Mouse (Mus musculus): ENCODE measurements at regions not wholly inside any gene's neighbourhood (a gene's known extent, or its start where the extent isn't known, plus 50 kb on each side); places are given as distances from the start of the nearest gene placed in this dataset.

DNA sequence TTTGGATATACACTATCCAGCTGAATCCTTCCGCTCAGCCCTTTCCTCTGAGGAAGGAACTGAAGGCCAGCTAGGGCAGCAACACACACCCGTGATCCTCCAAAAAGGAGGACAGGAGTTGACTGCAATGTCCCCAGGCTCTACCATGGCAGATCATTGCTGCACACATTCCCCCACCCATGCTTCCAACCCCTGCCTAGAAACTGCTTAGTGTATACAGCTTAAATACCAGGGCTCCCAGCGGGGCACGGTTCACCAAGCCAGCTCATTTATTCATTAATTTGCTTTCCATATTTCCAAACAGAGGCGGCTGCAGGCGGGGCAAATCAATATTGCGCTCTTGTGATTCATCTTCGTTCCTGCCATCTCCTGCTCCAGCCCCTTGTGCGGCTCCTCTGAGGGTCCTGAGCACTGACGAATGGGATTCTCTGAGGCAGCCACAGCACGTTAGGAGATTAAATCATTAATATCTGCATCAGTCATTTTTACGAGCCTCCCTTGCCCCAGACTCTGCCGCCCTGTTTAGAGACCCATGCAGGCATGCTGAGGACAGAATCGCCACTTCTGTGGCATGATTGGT, 104.1 kb upstream of the Kdm8 start:
- TF ChIP-seq POLR2A (IDR thresholded peaks at IDR 0.05; ENCODE audit: borderline replicate concordance, extremely low read depth, low read depth, low read length) (no peak), CTCF (IDR thresholded peaks at IDR 0.05; ENCODE audit: insufficient read depth, low read length) (no peak)
- WGBS, result 66% methylated on average over 14 of the region's 14 CpGs
- no peak overlapping the region for H3K4me3 ChIP-seq (replicated peaks; ENCODE audit: extremely low read depth, low read depth, low read length)
- DNase-seq, result no peak
- H3K4me1 ChIP-seq (ENCODE audit: control insufficient read depth, insufficient read depth, low read length), result no peaks in the 10 kb centered on the region

GRCm38 (mm10) chr7:125349606-125350005, 94.9 kb upstream of the Kdm8 start:
- WGBS, result 54% methylated on average over 3 of the region's 3 CpGs
- H3K4me3 ChIP-seq (replicated peaks; ENCODE audit: extremely low read depth, low read depth, low read length), result no peak overlapping the region
- DNase-seq, result no peak
- no peaks in the 10 kb centered on the region for H3K4me1 ChIP-seq (ENCODE audit: control insufficient read depth, insufficient read depth, low read length)
- TF ChIP-seq POLR2A (IDR thresholded peaks at IDR 0.05; ENCODE audit: borderline replicate concordance, extremely low read depth, low read depth, low read length) (no peak), CTCF (IDR thresholded peaks at IDR 0.05; ENCODE audit: insufficient read depth, low read length) (no peak)

DNA sequence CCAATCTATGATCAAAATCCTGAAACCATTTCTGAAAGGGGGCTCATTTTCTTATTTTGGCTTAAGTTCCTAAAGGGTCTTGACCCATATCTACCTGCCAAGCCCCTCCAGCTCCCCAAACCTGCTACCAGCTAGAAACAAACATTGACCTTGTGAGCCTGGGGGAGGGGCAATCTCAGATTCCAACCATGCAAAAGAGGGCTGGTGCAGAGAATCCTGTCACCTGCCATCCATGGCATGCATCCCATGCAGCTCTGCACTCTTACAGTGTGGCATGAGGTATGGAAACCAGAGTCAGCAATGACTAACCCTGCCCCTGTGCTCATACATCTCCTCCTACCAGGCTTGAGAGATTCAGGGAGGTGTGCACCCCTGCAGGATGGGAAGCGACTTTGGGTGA, 90.3 kb upstream of the Kdm8 start:
- no peak for DNase-seq
- H3K4me3 ChIP-seq (replicated peaks; ENCODE audit: extremely low read depth, low read depth, low read length), result no peak overlapping the region
- no peaks in the 10 kb centered on the region for H3K4me1 ChIP-seq (ENCODE audit: control insufficient read depth, insufficient read depth, low read length)
- WGBS, result 84% methylated on average over 1 of the region's 1 CpGs
- TF ChIP-seq POLR2A (IDR thresholded peaks at IDR 0.05; ENCODE audit: borderline replicate concordance, extremely low read depth, low read depth, low read length) (no peak), CTCF (IDR thresholded peaks at IDR 0.05; ENCODE audit: insufficient read depth, low read length) (no peak)

- WGBS, result 57% methylated on average over 10 of the region's 10 CpGs
- no peak for TF ChIP-seq CTCF (IDR thresholded peaks at IDR 0.05; ENCODE audit: insufficient read depth, low read length)
- no peak for TF ChIP-seq POLR2A (IDR thresholded peaks at IDR 0.05; ENCODE audit: borderline replicate concordance, extremely low read depth, low read depth, low read length)
- no peak overlapping the region for H3K4me3 ChIP-seq (replicated peaks; ENCODE audit: extremely low read depth, low read depth, low read length)
- DNase-seq, result no peak
- H3K4me1 ChIP-seq (ENCODE audit: control insufficient read depth, insufficient read depth, low read length), result no peaks in the 10 kb centered on the region
These were observed 89.5 kb upstream of the Kdm8 start for GRCm38 (mm10) chr7:125354956-125355355.

GRCm38 (mm10) chr7:125358016-125358415, 86.5 kb upstream of the Kdm8 start:
- no peaks in the 10 kb centered on the region for H3K4me1 ChIP-seq (ENCODE audit: control insufficient read depth, insufficient read depth, low read length)
- DNase-seq, result no peak
- H3K4me3 ChIP-seq (replicated peaks; ENCODE audit: extremely low read depth, low read depth, low read length), result no peak overlapping the region
- WGBS, result 80% methylated on average over 4 of the region's 4 CpGs
- TF ChIP-seq CTCF (IDR thresholded peaks at IDR 0.05; ENCODE audit: insufficient read depth, low read length) (no peak), POLR2A (IDR thresholded peaks at IDR 0.05; ENCODE audit: borderline replicate concordance, extremely low read depth, low read depth, low read length) (no peak)

- Histone ChIP-seq H3K4me3 (replicated peaks; ENCODE audit: extremely low read depth, low read depth, low read length) (no peak overlapping the region), H3K4me1 (ENCODE audit: control insufficient read depth, insufficient read depth, low read length) (no peaks in the 10 kb centered on the region)
- DNase-seq, result no peak
- 54% methylated on average over 2 of the region's 2 CpGs for WGBS
- TF ChIP-seq CTCF (IDR thresholded peaks at IDR 0.05; ENCODE audit: insufficient read depth, low read length) (no peak), POLR2A (IDR thresholded peaks at IDR 0.05; ENCODE audit: borderline replicate concordance, extremely low read depth, low read depth, low read length) (no peak)
These were observed 61.5 kb upstream of the Kdm8 start for GRCm38 (mm10) chr7:125383021-125383420.

GRCm38 (mm10) chr7:125384171-125384570, 60.3 kb upstream of the Kdm8 start:
- TF ChIP-seq CTCF (IDR thresholded peaks at IDR 0.05; ENCODE audit: insufficient read depth, low read length), result no peak
- TF ChIP-seq POLR2A (IDR thresholded peaks at IDR 0.05; ENCODE audit: borderline replicate concordance, extremely low read depth, low read depth, low read length), result no peak
- Histone ChIP-seq H3K4me3 (replicated peaks; ENCODE audit: extremely low read depth, low read depth, low read length) (no peak overlapping the region), H3K4me1 (ENCODE audit: control insufficient read depth, insufficient read depth, low read length) (no peaks in the 10 kb centered on the region)
- 72% methylated on average over 4 of the region's 4 CpGs for WGBS
- DNase-seq, result no peak

DNA sequence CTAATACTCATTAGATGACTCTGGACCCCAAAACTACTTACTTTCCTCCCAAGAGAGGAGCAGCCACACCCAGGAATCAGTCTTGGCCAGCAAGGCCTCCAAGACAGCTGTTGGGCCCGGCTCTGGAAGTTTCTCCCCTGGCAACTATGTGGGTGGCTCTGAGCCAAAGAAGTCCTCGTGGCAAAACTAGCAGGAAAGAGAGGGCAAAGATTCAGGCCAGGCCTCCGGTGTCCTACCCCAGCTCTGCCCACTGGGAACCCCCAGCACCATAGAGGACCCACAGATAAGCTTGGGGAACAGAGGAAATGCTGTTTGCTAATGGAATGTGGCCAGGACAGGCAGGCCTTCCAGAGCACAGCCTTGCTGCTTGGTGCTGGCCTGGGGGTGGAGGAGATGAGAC, 51.9 kb upstream of the Kdm8 start:
- 28% methylated on average over 3 of the region's 3 CpGs for WGBS
- TF ChIP-seq CTCF (IDR thresholded peaks at IDR 0.05; ENCODE audit: insufficient read depth, low read length) (no peak), POLR2A (IDR thresholded peaks at IDR 0.05; ENCODE audit: borderline replicate concordance, extremely low read depth, low read depth, low read length) (no peak)
- H3K4me1 ChIP-seq (ENCODE audit: control insufficient read depth, insufficient read depth, low read length), result 0 out of 2 replicates have a peak, but pooled peaks cover 3% of the 10 kb centered on the region
- H3K4me3 ChIP-seq (replicated peaks; ENCODE audit: extremely low read depth, low read depth, low read length), result no peak overlapping the region
- DNase-seq, result peak; percentile 5

- TF ChIP-seq CTCF (IDR thresholded peaks at IDR 0.05; ENCODE audit: insufficient read depth, low read length) (no peak), POLR2A (IDR thresholded peaks at IDR 0.05; ENCODE audit: borderline replicate concordance, extremely low read depth, low read depth, low read length) (no peak)
- Histone ChIP-seq H3K4me3 (replicated peaks; ENCODE audit: extremely low read depth, low read depth, low read length) (no peak overlapping the region), H3K4me1 (ENCODE audit: control insufficient read depth, insufficient read depth, low read length) (0 out of 2 replicates have a peak, but pooled peaks cover 3% of the 10 kb centered on the region)
- WGBS, result 2% methylated on average over 16 of the region's 16 CpGs
- DNase-seq, result no peak
These were observed 51.2 kb upstream of the Kdm8 start for GRCm38 (mm10) chr7:125393228-125393627.

DNA sequence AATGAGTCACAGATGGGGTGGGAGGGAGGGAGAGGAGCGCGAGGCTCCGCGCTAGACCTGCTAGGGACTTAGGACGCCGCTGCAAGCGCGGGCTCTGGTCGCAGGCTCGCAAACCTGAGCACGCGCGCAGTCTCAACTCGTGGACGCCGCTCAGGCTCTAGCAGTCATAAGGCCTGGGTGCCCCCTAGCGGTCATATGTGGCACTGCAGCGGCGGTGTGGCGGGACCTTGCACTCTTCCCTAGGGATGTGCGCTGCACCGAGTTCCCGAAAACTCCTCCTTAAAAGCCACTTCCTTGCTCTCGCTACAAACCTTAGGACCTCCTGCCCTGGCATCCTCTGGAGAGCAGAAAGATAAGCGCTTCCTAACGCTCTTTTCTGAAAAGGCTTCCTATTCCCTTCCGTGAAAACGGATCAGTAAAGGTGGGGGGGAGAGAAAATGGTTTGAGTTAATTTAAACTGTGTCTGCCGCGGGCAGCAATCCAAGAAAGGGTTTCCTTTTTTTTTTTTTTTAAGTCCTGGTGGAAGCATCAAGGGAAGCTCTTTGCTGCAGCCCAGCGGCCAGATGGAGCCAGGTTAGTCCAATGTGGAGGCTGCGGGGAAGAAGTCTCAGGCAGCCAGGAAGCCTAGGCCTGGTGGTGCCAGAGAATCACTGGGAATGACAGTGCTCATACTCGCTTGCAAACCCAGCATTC, 50.7 kb upstream of the Kdm8 start:
- 0 out of 2 replicates have a peak, but pooled peaks cover 3% of the 10 kb centered on the region for H3K4me1 ChIP-seq (ENCODE audit: control insufficient read depth, insufficient read depth, low read length)
- no peak overlapping the region for H3K4me3 ChIP-seq (replicated peaks; ENCODE audit: extremely low read depth, low read depth, low read length)
- WGBS, result 1% methylated on average over 33 of the region's 33 CpGs
- TF ChIP-seq CTCF (IDR thresholded peaks at IDR 0.05; ENCODE audit: insufficient read depth, low read length) (peak; percentile 87), POLR2A (IDR thresholded peaks at IDR 0.05; ENCODE audit: borderline replicate concordance, extremely low read depth, low read depth, low read length) (no peak)
- DNase-seq, result peak; percentile 94
